Mouse (Mus musculus) mouse trophoblast stem cell (cell line): Measurements from ENCODE around the gene Nup37.

Experiments
- in situ Hi-C, 2 experiments: fragments of 300-500 bp; cut with MseI, MboI; formaldehyde crosslinking; loops; 2 replicates in 1 of 2; 3 replicates in 1 of 2; pipeline ENCODE4 v1.15.1; 2025

Nup37 gene

DNA sequence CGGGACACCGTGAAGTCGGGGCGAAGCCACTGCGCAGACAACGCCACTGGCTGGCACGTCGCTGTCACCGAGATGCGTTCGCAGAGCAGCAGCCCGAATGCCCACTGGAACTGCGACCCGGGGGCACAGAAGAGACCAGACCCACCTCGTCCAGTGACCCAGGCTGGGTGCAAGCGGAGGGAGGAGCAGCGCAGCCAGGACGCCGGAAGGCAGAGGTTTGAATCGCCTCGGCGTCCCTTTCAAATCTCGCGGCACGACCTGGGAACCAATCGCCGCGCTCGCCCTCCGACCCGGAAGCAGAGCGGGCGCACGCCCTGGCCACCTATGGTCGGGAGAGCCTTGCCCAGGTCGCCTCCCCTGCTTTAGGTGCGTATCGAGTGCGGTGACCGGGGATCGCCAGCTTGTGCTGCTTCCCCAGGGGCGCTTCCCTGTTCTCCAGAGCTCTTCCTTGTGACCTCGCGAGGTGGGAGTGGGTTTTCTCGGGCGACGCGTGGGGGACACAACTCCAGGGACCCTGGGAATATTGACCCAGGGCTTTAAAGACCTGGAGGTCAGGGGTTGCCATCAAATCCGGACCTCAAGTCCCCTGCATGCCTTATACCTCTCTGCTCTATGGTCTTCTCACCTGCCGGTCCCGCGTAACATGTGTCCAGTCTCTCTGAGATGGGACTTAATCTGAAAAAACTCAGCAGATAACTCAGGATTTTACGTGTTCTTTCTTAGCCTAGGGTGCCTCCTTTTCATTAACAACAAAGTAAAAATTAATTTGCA lies at the start of gene Nup37, which contains the start of gene Parpbp:
TSS of gene Nup37 (plus strand) at position 286 of the 771 bp plus-strand sequence.
TSS of gene Parpbp (minus strand) at position 235 of the 771 bp plus-strand sequence.
- in situ Hi-C loops: no loop called here

DNA sequence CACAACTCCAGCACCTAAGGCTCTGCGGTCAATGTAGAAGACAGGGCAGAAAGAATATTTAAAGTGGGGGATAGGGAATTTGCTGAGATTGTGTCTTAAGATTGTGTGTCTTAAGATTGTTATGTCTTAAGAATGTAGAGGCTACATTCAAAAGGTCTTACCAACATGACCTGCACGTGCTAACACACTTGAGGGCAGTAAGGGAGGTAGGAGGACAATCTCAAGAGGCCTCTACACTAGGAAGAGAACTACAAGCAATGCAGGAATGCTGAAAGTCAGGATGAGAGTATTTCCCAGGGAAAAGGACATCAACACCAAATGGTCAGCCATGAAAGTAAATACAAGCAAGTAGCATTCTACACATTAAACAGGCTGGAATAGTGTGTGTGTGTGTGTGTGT lies 40.6 kb upstream of the Nup37 start:
- in situ Hi-C loops: no loop called here

DNA sequence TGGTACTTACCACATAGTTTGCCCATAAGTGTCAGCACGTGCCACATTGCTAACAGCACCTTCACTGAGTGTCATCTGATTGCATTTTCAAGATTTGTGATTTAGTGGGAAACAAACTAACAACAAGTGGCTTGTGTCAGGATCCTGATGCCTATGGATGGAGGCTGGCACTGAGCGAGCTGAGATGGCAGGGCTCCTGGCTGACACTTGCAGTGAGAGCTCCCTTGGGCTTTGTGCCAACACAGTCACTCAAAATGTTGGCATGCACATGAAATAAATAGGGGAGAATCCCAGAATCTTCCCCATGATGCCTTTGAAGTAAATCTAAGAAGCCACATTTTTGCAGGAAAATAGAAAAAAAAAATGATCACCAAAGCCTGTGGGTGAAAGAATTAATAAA lies 33.5 kb upstream of the Nup37 start:
- in situ Hi-C loops: no loop called here

DNA sequence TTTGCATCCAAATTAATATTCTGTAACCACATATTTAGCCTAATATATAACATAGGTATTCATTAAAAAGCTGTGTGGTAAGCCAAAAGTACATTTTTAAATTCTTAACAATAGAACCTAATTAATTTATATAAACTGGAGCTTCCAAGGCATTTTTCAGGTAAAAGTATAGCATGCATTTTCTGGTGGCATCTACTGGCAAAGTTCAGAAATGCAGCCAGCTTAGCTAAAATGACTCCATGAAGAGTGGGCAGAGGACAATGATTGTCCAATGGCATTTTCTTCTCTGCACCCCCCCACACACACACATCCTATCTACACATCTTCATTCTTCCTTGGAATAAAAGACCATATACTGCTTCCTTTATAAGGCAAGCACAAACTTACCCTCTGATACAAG lies 27.1 kb upstream of the Nup37 start:
- in situ Hi-C loops: no loop called here

DNA sequence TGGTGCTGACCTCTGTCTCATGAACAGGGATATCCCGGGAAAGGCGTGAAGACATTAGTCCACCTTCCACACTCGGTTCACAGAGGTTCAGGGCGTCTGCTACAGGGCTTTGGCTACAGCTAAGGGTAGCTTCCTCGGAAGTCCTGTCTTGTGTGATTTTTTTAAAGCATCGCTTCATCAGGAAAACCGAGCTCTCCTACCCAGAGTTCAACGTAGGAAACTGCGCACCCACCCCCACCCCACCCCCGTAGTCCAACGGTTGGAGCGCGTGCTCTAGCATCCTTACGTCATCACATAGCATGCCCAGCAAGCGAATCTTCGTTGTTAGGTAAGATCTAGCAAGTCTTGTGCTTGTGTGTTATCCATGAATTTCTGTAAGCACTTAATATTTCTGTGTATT lies 11.2 kb upstream of the Nup37 start:
- in situ Hi-C loops: no loop called here

DNA sequence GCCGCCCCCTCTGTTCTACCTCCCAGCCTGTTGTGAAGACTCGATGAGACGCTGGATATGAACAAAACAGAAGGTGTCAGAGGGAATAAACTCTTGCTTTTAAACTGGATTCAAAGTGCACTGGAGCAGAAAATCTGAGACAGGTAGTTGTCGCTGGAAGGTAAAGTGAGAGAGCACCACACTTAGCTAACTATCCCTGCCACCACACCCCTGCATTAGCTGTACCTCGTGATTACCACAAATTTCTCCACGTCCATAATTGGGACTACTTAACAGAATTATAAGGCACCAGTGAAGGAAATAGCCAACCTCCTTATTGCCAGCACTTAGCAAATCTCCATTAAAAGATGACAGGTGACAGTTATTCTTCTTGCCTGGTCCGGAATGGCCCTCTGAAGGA lies 605 bp upstream of the Nup37 start:
- in situ Hi-C loops: no loop called here

DNA sequence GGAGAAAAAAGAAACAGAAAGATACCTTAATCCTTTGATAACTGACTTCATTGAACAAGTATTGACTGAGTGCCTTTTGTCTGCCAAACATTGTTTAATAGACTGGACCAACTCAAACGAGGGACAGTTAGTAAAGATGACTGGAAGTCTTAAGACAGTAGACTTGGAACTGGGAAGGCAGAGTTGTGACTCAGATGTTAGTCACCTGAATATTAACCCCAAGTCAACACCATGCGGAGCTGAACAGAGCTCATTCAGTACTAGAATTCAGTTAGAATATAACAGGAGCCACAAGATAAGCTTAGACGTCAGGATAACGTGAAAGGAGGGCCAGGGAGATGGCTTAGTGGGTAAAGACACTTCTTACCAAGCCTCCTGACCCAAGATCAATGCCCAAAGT lies 3.6 kb downstream of the Nup37 start:
- in situ Hi-C loops: no loop called here

DNA sequence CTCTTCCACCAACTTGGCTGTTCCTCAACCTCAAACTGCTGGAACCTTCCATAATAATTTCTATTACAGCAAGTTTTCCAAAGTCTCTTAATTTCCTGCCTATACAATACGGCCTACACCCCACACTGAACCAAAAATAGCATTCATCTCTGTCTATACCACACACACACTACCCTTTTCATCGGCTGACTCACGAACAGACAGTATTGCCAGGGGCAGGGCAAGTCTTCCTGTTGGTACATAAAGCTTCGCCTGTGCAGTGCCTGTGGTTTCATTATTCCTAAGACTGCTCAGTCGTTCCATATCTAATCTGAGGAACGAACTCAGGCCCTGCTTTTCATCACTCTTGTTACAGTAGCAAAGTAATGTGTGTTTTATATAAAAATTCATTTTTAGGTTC lies 4.9 kb downstream of the Nup37 start:
- in situ Hi-C loops: no loop called here

DNA sequence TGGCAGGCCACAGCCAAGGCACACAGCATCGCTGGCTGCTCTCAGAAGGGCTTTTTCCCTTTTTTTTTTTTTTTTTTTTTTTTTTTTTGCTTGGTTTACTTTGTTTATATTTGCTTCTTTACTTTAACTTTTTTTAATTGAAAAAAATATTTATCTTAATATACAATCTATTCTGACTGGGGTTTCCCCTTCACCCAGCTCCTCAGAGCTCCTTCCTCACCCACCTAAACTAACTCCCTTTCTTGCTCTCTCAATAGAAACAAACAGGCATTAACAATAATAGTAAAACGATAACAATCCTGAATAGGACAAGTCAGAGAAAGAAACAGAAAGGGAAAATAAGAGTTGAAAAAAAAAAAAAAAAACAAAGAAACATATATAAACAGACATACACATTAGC lies 15.3 kb downstream of the Nup37 start:
- in situ Hi-C loops: no loop called here

DNA sequence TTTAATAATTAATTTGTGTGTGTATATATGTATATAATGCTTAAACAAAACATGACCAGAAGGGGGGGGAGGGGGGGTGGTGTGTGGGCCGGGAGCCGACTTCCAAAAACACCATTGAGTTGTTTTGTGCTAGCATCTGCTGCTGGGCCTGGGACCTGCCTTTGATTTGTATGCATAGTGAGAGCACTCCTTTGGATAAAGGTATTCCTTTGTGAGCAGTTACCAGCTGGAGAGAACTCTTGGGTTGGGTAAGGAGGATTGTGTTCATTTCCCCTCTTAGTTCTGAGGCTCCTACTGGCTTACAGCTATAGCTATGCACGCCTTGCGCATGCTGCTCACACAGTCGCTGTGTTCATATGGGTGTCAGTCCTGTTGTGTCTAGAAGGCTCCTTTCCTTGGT lies 15.9 kb downstream of the Nup37 start:
- in situ Hi-C loops: no loop called here

DNA sequence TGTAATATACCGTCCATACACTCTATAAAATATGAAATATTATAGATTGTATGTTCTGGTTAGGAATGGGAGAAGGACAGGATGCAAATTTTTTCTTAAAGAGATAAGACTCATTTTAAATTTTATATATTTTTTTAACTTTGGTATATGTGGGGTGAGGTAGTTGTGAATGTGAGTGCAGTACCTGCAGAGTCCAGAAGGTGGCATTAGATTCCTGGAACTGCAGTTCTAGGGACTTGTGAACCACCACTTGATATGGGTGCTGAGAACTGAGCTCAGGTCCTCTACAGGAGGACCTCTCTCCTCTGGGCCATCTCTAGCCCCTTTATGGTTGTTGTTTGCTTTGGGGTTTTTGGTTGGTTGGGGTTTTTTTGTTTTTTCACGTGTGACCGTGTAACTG lies 19.4 kb downstream of the Nup37 start:
- in situ Hi-C loops: no loop called here

DNA sequence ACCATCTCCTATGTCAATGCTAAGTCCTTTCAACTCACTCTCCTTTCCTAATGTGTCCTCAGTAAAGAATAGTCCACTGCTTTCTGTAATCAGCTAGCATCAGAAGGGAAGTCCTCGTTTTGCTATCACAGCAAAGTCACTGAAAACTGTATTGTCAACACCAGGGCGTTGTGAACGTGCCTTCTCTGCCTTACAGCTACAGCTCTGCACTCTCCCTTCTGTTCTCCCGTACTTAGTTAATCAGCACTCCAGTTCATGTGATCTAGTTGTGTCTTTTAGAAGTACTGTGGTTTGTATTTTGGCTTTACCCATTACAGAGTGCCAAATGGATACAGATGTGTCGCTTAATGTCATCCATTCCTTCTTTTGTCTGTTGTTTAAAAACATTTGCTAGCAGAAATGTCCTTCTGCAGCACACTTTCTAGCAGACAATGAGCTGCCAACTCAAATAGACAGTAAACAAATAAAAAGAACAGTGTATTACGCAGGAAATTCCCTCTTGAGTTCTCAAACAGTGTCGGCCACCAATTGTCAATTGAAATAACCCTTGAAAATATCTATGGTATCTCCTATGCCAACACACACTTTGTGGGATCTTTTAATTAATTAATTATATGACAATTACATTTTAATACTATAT lies 20.8 kb downstream of the Nup37 start:
- in situ Hi-C loops: no loop called here

DNA sequence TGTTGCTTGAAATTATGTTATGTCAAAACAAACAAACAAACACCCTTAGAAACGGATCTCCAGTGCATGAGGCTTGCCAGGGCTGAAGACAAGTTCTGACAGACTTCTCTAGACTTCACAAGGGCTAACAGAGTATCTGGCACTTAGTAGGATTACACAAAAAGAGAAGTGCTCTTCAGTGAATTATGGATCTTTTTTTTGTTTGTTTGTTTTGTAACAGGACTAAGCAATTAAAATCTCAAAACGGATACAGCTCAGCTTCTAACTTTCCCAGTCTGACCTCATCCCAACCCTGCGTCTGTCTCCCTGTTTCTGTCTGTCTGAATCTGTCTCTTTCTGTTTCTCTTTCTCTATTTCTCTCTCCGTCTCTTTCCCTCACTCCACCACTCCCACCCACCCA lies 53.7 kb downstream of the Nup37 start:
- in situ Hi-C loops: no loop called here

DNA sequence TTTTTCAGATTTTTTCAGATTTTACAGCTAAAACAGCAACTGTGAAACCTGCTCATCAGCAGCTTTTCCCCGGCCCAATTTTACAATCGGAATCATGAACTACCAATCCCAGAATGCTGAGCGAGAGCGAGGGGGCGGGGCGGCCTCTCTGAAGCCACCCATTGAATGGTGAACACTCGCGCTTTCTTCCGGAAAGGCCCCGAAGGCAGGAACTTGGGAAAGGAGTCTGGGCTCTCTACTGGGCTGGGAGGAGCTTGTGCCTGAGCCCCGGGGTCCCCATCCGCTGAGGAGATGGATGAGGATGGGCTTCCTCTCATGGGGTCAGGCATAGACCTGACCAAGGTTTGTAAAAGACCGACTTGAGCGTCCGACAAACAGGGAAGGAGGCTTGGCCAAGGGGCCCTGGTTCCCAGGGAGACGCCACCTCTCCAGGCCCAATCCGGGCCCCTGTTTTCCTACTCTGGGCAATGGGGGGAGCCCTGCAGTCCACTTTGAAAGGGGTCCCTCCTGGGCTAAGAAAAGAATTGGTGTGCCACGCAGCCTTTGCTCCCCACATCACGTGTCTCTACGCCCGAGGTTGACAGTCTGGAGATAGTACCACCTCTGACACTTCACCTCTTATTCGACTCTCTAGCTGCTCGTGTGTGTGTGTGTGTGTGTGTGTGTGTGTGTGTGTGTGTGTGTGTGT lies 54.3 kb downstream of the Nup37 start, which contains the start of gene Washc3:
TSS of gene Washc3 (plus strand) at position 143 of the 688 bp plus-strand sequence.
- in situ Hi-C loops: no loop called here

DNA sequence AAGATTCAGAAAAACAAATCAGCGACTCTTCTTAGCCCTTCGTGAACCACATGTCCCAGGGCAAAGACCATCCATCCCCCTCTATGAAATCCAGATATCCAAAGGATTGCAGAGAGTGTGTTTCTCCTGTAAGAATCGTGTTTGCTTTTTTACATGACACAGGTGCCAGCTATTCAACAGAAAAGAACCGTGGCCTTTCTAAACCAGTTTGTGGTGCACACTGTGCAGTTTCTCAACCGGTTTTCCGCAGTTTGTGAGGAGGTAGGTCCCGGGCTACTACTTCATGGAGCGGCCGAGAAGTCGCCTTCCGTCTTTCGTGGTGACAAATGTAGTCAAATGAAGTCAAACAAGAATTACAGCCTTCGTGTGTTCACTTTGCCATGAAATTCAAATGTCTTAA lies 54.9 kb downstream of the Nup37 start:
- in situ Hi-C loops: no loop called here

DNA sequence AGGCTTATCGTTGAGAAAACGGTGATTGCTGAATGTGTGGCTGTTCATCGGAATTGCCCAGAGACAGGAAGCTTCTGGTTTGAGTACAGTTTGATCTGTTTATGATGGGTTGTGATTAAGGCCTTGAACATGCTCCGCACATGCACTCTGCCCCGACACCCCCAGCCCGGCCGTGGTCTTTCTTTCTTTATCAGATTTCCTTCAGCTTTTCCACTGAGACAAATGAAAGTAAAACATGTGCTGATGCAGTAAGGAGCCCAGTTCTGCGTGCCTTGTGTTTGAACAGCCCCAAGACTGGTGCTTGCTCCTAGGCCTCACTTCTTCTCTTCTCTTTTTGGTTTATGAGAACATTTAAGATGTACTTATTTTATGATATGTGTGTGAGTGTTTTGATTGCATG lies 55.8 kb downstream of the Nup37 start:
- in situ Hi-C loops: no loop called here

DNA sequence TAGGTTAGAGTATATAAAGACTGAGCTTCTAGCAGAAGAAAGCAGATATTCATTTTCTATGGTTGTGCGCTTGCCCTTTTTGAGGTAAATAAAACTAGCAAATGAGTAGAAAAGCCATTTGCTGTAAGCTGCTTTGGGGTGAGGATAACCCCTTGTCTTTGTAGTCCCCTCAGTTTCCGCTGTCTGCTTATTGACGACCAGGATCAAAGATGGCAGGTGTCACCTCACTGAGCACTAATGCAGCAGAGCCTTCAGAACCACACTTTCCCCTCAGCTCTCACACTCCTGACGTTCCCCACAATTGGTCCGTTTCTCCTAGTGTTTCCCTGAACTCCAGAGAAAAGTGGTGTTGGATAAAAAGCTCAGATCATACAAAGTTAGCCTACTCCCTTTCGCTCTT lies 56.4 kb downstream of the Nup37 start:
- in situ Hi-C loops: no loop called here

DNA sequence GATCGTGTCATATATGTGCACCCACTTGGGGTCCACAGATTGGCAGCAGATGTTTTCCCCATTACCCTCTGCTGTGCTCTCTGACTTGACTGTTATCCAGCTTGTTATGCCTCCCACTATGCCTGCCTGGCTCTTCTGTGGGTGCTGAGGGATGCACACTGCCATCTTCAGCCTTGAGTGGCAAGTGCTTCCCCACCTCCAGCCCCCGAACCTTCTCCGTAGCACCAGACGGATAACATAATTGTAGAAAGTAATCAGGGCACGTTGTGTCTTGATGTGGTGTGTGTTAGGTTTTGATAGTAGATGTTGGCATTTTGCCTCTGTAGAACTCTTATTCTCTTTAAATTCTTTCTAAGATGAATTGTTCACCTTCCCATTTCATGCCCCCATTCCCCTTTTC lies 65.9 kb downstream of the Nup37 start:
- in situ Hi-C loops: no loop called here

DNA sequence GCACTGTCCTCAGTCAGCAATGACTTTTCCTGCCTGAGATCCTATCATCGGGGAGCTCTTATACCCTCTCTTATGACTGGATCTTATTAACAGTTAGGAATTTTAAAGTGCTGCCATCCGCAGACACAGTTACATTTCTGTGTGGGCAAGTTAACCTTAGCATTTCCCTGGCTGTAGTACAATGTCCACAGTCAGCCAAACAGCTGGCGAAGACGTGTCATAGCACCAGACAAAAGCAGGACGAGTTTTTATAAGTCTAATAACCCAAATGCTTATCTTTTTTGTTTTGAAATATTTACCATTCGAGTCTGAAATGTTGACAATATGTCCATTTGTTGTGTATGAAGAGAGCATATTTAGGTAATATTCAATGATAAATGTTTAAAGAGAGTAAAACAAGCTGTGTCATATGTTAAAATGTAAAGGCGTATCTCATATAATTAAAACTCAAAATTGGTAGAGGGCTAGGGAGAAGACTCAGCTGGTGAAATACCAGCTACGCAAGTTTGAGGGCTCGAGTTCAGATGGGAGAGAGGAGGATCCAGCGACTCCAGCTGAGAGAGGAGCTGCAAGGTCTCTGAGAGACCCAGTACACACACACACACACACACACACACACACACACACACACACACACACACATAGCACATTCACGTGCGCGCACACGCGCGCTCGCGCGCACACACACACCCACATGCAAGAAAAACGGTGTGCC lies 68.2 kb downstream of the Nup37 start:
- in situ Hi-C loops: no loop called here

DNA sequence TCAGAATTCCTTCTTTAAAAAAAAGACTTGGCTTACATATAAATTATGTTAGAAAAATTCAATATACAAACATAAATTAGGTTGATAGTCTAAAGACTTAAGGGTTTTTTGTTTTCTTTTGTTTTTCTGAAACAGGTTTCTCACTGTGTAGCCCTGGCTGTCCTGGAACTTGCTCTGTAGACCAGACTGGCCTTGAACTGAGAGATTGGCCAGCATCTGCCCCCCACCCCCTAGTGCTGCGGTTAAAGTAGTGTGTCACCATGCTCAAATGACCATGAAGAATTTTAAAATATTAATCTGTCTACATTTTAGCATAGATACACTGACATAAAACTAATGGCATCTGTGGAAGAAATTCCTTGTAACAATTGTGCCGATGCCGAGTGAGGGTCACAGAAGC lies 71.4 kb downstream of the Nup37 start:
- in situ Hi-C loops: no loop called here

DNA sequence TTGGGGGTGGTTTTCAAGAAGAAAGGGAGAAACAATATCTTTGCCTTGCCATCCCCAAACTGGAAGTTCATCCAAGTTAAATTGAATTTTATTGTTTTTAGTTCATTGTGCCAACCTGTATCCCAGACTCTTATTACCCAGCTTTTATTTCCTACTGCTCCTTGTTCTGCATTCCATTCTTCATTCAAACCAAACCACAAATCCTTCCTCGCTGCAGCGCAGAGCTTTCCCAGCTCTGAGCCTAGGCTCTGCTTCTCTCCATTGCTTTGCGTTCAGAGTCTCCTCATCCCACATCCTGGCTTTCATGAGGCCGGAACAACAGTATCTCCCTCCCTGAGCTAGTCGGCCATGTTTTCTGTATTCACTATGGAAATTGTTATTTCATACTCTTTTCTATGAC lies 74.9 kb downstream of the Nup37 start:
- in situ Hi-C loops: no loop called here

DNA sequence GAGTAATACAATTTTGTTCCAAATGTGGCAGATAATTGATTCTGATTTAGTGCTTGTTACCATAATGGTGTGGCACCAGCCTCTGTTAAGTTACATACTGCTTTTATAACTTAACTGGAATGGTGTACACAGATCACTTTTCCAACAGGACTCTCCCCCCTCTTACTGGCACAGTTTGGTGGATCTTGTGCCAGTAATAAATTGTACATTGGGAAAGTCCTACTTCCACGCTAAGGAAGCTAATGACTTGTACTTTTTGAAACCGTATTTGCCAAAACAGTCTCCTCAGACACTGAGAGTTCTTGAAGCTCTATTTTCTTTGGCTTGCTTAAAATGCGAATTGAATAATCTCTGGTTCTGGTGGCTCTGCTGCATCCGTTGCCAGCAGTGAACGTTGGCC lies 78.6 kb downstream of the Nup37 start:
- in situ Hi-C loops: no loop called here
